Mouse (Mus musculus): Measurements from ENCODE around the gene Msx1. TPM values are rescaled to one million over a fixed set of nuclear protein-coding genes. Genes with fewer than 3 reads are reported as not detected.

The Msx1 gene
- total RNA-seq, 2 experiments from 2014 or later = 3.5 to 4.4 TPM

- intact Hi-C loops (cut with DNase I) = loop anchor here (5.0 to 10.0 kb wide), 2 partner anchors 255 to 368 kb away; no protein-coding TSS in a partner anchor
- DNase-seq = no peak
Measured at GRCm38 (mm10) chr5:37826706-37827625, 2.6 kb upstream of the Msx1 start.

- intact Hi-C loops (cut with DNase I) = loop anchor here (5.0 to 10.0 kb wide), 2 partner anchors 256 to 369 kb away; no protein-coding TSS in a partner anchor
Measured at GRCm38 (mm10) chr5:37825611-37826445, 1.4 kb upstream of the Msx1 start.

GRCm38 (mm10) chr5:37825111-37825600 is 773 bp upstream of the Msx1 start:
- intact Hi-C loops (cut with DNase I) = loop anchor here (5.0 to 10.0 kb wide), 2 partner anchors 257 to 370 kb away; no protein-coding TSS in a partner anchor
- DNase-seq = no peak

More at GRCm38 (mm10) chr5:37825611-37826445, 1.4 kb upstream of the Msx1 start:
- no peak for DNase-seq

- intact Hi-C loops (cut with DNase I) = loop anchor here (10.0 kb wide), 1 partner anchor 371 kb away; no protein-coding TSS in a partner anchor
Measured at GRCm38 (mm10) chr5:37823721-37824460, 492 bp downstream of the Msx1 start.

GRCm38 (mm10) chr5:37822791-37823720 is 1.3 kb downstream of the Msx1 start:
- intact Hi-C loops (cut with DNase I) = loop anchor here (10.0 kb wide), 1 partner anchor 372 kb away; no protein-coding TSS in a partner anchor
- no peak for DNase-seq

More at GRCm38 (mm10) chr5:37823721-37824460, 492 bp downstream of the Msx1 start:
- no peak for DNase-seq

GRCm38 (mm10) chr5:37822116-37822707 is 2.2 kb downstream of the Msx1 start:
- intact Hi-C loops (cut with DNase I) = loop anchor here (10.0 kb wide), 1 partner anchor 373 kb away; no protein-coding TSS in a partner anchor

GRCm38 (mm10) chr5:37821111-37821601 is 3.2 kb downstream of the Msx1 start:
- intact Hi-C loops (cut with DNase I) = loop anchor here (10.0 kb wide), 1 partner anchor 374 kb away; no protein-coding TSS in a partner anchor
- DNase-seq = no peak

More at GRCm38 (mm10) chr5:37822116-37822707, 2.2 kb downstream of the Msx1 start:
- no peak for DNase-seq

- intact Hi-C loops (cut with DNase I) = loop anchor here (10.0 kb wide), 1 partner anchor 374 kb away; no protein-coding TSS in a partner anchor
Measured at GRCm38 (mm10) chr5:37820689-37821088, 3.7 kb downstream of the Msx1 start.

GRCm38 (mm10) chr5:37819971-37820370 is 4.4 kb downstream of the Msx1 start:
- DNase-seq = no peak
- intact Hi-C loops (cut with DNase I) = loop anchor here (10.0 kb wide), 1 partner anchor 375 kb away; no protein-coding TSS in a partner anchor

More at GRCm38 (mm10) chr5:37820689-37821088, 3.7 kb downstream of the Msx1 start:
- DNase-seq = no peak

- DNase-seq = no peak
- intact Hi-C loops (cut with DNase I) = no loop called here
Measured at GRCm38 (mm10) chr5:37819541-37819940, 4.8 kb downstream of the Msx1 start.

- no peak for DNase-seq
- intact Hi-C loops (cut with DNase I) = no loop called here
Measured at GRCm38 (mm10) chr5:37818533-37819215, 5.7 kb downstream of the Msx1 start.

GRCm38 (mm10) chr5:37817658-37818532 is 6.5 kb downstream of the Msx1 start:
- no peak for DNase-seq
- intact Hi-C loops (cut with DNase I) = no loop called here

- DNase-seq = peak; percentile 62
- intact Hi-C loops (cut with DNase I) = no loop called here
Measured at GRCm38 (mm10) chr5:37816907-37817657, 7.3 kb downstream of the Msx1 start.

- no peak for DNase-seq
- intact Hi-C loops (cut with DNase I) = no loop called here
Measured at GRCm38 (mm10) chr5:37815909-37816308, 8.5 kb downstream of the Msx1 start.

GRCm38 (mm10) chr5:37814169-37814568 is 10.2 kb downstream of the Msx1 start:
- DNase-seq = no peak
- intact Hi-C loops (cut with DNase I) = no loop called here

GRCm38 (mm10) chr5:37805291-37805690 is 19.1 kb downstream of the Msx1 start:
- no peak for DNase-seq
- intact Hi-C loops (cut with DNase I) = no loop called here
